ENCODE assay signal across 18 mouse cellular contexts in the genomic region with DNA sequence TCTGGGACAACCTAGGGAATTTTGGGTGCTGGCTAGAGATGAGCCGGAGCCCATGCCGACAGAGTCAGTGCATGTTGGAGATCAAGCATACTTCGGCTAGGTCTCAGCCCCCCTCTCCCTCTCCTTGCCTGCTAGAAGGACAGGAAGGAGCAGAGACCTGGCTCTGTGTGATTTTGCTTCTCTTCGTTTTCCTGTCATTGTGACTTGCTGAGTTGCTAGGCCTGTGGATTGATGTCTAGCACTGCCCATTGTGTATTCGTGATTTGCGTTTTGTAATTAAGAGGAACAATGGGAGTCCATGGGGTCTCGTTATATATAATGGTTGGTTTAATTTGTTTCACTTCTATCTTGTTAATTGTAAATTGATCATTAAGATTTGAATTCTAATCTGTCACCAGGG.
DNase-seq lines count a peak whose midpoint lies in the region; ATAC-seq and TF ChIP-seq lines count a peak whose summit lies in the region.
"Had no signal": no experiment of that assay in that cellular context is flagged by ENCODE, and none has a peak within 500 bp of the region (broad histone marks: within the 10 kb centered on the region; RNA-seq: fewer than 3 reads in every experiment).

No protein-coding gene starts in this region.

- peak overlapping the region; percentile 56; the same call in 1 of the 2 replicates for H3K27ac ChIP-seq in forebrain, embryonic 10.5 days
- no peak overlapping the region for H3K27ac ChIP-seq in forebrain, embryonic 12.5 days
- H3K27ac ChIP-seq in midbrain, embryonic 10.5 days (replicated peaks) = 0 out of 2 replicates have a peak overlapping the region, but pooled peaks have one; percentile 28
- H3K27ac ChIP-seq in midbrain, postnatal 0 days (ENCODE audit: low read depth, low read length) = no peak overlapping the region
- H3K27ac ChIP-seq in forebrain, embryonic 13.5 days = peak overlapping the region; percentile 54; the same call in 1 of the 2 replicates
- no peak overlapping the region for H3K27ac ChIP-seq in neural tube, embryonic 13.5 days (replicated peaks)
- H3K27ac ChIP-seq: heart, adult 2 months; heart, embryonic 15.5 days; limb, embryonic 15.5 days; stomach, embryonic 15.5 days had no signal

- H3K36me3 ChIP-seq in forebrain, embryonic 10.5 days (replicated peaks) = 0 out of 2 replicates have a peak, but pooled peaks cover 5% of the 10 kb centered on the region
- no peaks in the 10 kb centered on the region for H3K36me3 ChIP-seq in forebrain, embryonic 12.5 days (replicated peaks)
- peaks cover 7% of the 10 kb centered on the region; the same call in 1 of the 2 replicates for H3K36me3 ChIP-seq in midbrain, embryonic 10.5 days
- H3K36me3 ChIP-seq in midbrain, postnatal 0 days (ENCODE audit: insufficient read depth, low read length) = no peaks in the 10 kb centered on the region
- H3K36me3 ChIP-seq in forebrain, embryonic 13.5 days (ENCODE audit: poor library complexity, severe bottlenecking) = peaks cover 5% of the 10 kb centered on the region
- H3K36me3 ChIP-seq in neural tube, embryonic 13.5 days = 0 out of 2 replicates have a peak, but pooled peaks cover 9% of the 10 kb centered on the region
- H3K36me3 ChIP-seq: heart, embryonic 15.5 days; limb, embryonic 15.5 days; stomach, embryonic 15.5 days had no signal

- H3K27me3 ChIP-seq in forebrain, embryonic 10.5 days (ENCODE audit: poor library complexity, severe bottlenecking) = no peaks in the 10 kb centered on the region
- H3K27me3 ChIP-seq in forebrain, embryonic 12.5 days = no peaks in the 10 kb centered on the region
- no peaks in the 10 kb centered on the region for H3K27me3 ChIP-seq in midbrain, embryonic 10.5 days (ENCODE audit: low read depth, poor library complexity, severe bottlenecking)
- no peaks in the 10 kb centered on the region for H3K27me3 ChIP-seq in midbrain, postnatal 0 days (ENCODE audit: insufficient read depth, low read length)
- no peaks in the 10 kb centered on the region for H3K27me3 ChIP-seq in forebrain, embryonic 13.5 days
- 0 out of 2 replicates have a peak, but pooled peaks cover 10% of the 10 kb centered on the region for H3K27me3 ChIP-seq in neural tube, embryonic 13.5 days
- H3K27me3 ChIP-seq: CH12.LX; heart, embryonic 15.5 days; limb, embryonic 15.5 days; stomach, embryonic 15.5 days had no signal

- peaks cover 22% of the 10 kb centered on the region for H3K4me1 ChIP-seq in forebrain, embryonic 10.5 days
- peaks cover 18% of the 10 kb centered on the region for H3K4me1 ChIP-seq in forebrain, embryonic 12.5 days
- peaks cover 13% of the 10 kb centered on the region for H3K4me1 ChIP-seq in midbrain, embryonic 10.5 days
- no peaks in the 10 kb centered on the region for H3K4me1 ChIP-seq in midbrain, postnatal 0 days (ENCODE audit: insufficient read depth, low read length)
- peaks cover 42% of the 10 kb centered on the region for H3K4me1 ChIP-seq in forebrain, embryonic 13.5 days
- peaks cover 25% of the 10 kb centered on the region for H3K4me1 ChIP-seq in neural tube, embryonic 13.5 days (replicated peaks)
- H3K4me1 ChIP-seq: heart, embryonic 15.5 days; limb, embryonic 15.5 days; stomach, embryonic 15.5 days had no signal

- no peak for DNase-seq in forebrain, embryonic 10.5 days (ENCODE audit: extremely low spot score, low spot score)
- DNase-seq in midbrain, embryonic 10.5 days (ENCODE audit: low spot score) = no peak
- no peak for DNase-seq in midbrain, postnatal 0 days (ENCODE audit: low spot score)
- DNase-seq in kidney, adult 8-10 months = no peak
- DNase-seq: cerebellum, postnatal 25 days; gastrocnemius, postnatal 14 days; heart, adult 2 months; kidney, adult 9 months; kidney, postnatal 36 days; liver, postnatal 0 days; spleen, adult 18-20 months had no signal

- no peak; the same call in 1 of the 2 replicates for ATAC-seq in forebrain, embryonic 12.5 days (ENCODE audit: low FRiP score)
- no peak for ATAC-seq in midbrain, postnatal 0 days (ENCODE audit: low FRiP score)
- no peak for ATAC-seq in forebrain, embryonic 13.5 days
- peak; percentile 74 for ATAC-seq in neural tube, embryonic 13.5 days (ENCODE audit: low read depth)
- ATAC-seq: liver, postnatal 0 days had no signal

- H3K4me3 ChIP-seq in forebrain, embryonic 10.5 days = no peak overlapping the region
- no peak overlapping the region for H3K4me3 ChIP-seq in forebrain, embryonic 12.5 days (replicated peaks)
- H3K4me3 ChIP-seq in midbrain, embryonic 10.5 days = no peak overlapping the region
- H3K4me3 ChIP-seq in midbrain, postnatal 0 days (ENCODE audit: low read depth, low read length) = no peak overlapping the region
- H3K4me3 ChIP-seq in forebrain, embryonic 13.5 days = no peak overlapping the region
- H3K4me3 ChIP-seq in neural tube, embryonic 13.5 days = no peak overlapping the region
- H3K4me3 ChIP-seq: heart, adult 2 months; heart, embryonic 15.5 days; limb, embryonic 15.5 days; stomach, embryonic 15.5 days had no signal

- H3K9ac ChIP-seq in forebrain, embryonic 12.5 days = no peak overlapping the region
- no peak overlapping the region for H3K9ac ChIP-seq in midbrain, postnatal 0 days (replicated peaks; ENCODE audit: low read length, poor library complexity, severe bottlenecking)
- no peak overlapping the region; the same call in 1 of the 2 replicates for H3K9ac ChIP-seq in forebrain, embryonic 13.5 days
- H3K9ac ChIP-seq in neural tube, embryonic 13.5 days = no peak overlapping the region
- H3K9ac ChIP-seq: heart, embryonic 15.5 days; limb, embryonic 15.5 days; liver, postnatal 0 days; stomach, embryonic 15.5 days had no signal

- H3K4me2 ChIP-seq in forebrain, embryonic 12.5 days = no peak overlapping the region
- no peak overlapping the region for H3K4me2 ChIP-seq in midbrain, postnatal 0 days (ENCODE audit: low read depth, low read length, poor library complexity, severe bottlenecking)
- no peak overlapping the region for H3K4me2 ChIP-seq in forebrain, embryonic 13.5 days
- no peak overlapping the region for H3K4me2 ChIP-seq in neural tube, embryonic 13.5 days
- H3K4me2 ChIP-seq: heart, embryonic 15.5 days; limb, embryonic 15.5 days; stomach, embryonic 15.5 days had no signal

- TF ChIP-seq CTCF in midbrain, postnatal 0 days (IDR thresholded peaks at IDR 0.05) = no peak

- no peaks in the 10 kb centered on the region for H3K9me3 ChIP-seq in forebrain, embryonic 10.5 days
- H3K9me3 ChIP-seq in forebrain, embryonic 12.5 days = no peaks in the 10 kb centered on the region
- no peaks in the 10 kb centered on the region for H3K9me3 ChIP-seq in midbrain, embryonic 10.5 days (replicated peaks)
- no peaks in the 10 kb centered on the region for H3K9me3 ChIP-seq in midbrain, postnatal 0 days (ENCODE audit: low read length)
- no peaks in the 10 kb centered on the region for H3K9me3 ChIP-seq in forebrain, embryonic 13.5 days (replicated peaks)
- no peaks in the 10 kb centered on the region for H3K9me3 ChIP-seq in neural tube, embryonic 13.5 days
- H3K9me3 ChIP-seq: heart, embryonic 15.5 days; limb, embryonic 15.5 days; stomach, embryonic 15.5 days had no signal

- WGBS in forebrain, embryonic 10.5 days = 38% methylated on average over 7 of the region's 7 CpGs
- WGBS in forebrain, embryonic 12.5 days = 29% methylated on average over 7 of the region's 7 CpGs
- 50% methylated on average over 7 of the region's 7 CpGs for WGBS in midbrain, embryonic 10.5 days
- WGBS in midbrain, postnatal 0 days = 47% methylated on average over 7 of the region's 7 CpGs
- WGBS in forebrain, embryonic 13.5 days = 20% methylated on average over 7 of the region's 7 CpGs
- WGBS in neural tube, embryonic 13.5 days = 28% methylated on average over 7 of the region's 7 CpGs

Comparison
In these comparisons a context has a peak if more than half of its experiments do, and no peak if none do; other contexts are left out.
1. H3K27ac ChIP-seq: peak in forebrain, embryonic 10.5 days (single experiment), midbrain, embryonic 10.5 days (single experiment) and forebrain, embryonic 13.5 days (single experiment); none in forebrain, embryonic 12.5 days (single experiment), midbrain, postnatal 0 days (single experiment) and neural tube, embryonic 13.5 days (single experiment).